8 mouse cellular contexts compared by ENCODE assay signal in genomic region chr4:118543592-118544260, GRCm38 (mm10). TPM values are rescaled to one million over a fixed set of nuclear protein-coding genes. Genes with fewer than 3 reads are reported as not detected.
DNase-seq lines count a peak whose midpoint lies in the region; ATAC-seq and TF ChIP-seq lines count a peak whose summit lies in the region.

Gene Tmem125 (minus strand): TSS chr4:118544044.

- peak within 1 kb of the TSS; percentile 78 for H3K27ac ChIP-seq in layer of hippocampus, adult 2 months
- H3K27ac ChIP-seq in heart, embryonic 13.5 days (replicated peaks), result no peak within 1 kb of the TSS
- H3K27ac ChIP-seq in kidney, embryonic 14.5 days (ENCODE audit: low read depth, low read length), result peak within 1 kb of the TSS; percentile 38
- peak within 1 kb of the TSS; percentile 92 for H3K27ac ChIP-seq in lung, embryonic 16.5 days (ENCODE audit: low read length)

- no peaks in the 10 kb centered on the region for H3K36me3 ChIP-seq in heart, embryonic 13.5 days
- no peaks in the 10 kb centered on the region for H3K36me3 ChIP-seq in kidney, embryonic 14.5 days (ENCODE audit: control insufficient read depth, insufficient read depth, low read length)
- no peaks in the 10 kb centered on the region for H3K36me3 ChIP-seq in lung, embryonic 16.5 days (ENCODE audit: control insufficient read depth, insufficient read depth, low read length)

- H3K4me2 ChIP-seq in heart, embryonic 13.5 days, result peak within 1 kb of the TSS; percentile 76
- H3K4me2 ChIP-seq in kidney, embryonic 14.5 days (replicated peaks; ENCODE audit: low read depth, low read length), result peak within 1 kb of the TSS; percentile 53
- H3K4me2 ChIP-seq in lung, embryonic 16.5 days (ENCODE audit: low read depth, low read length), result peak within 1 kb of the TSS; percentile 60

- DNase-seq in layer of hippocampus, adult 2 months (ENCODE audit: low spot score in 2 of 2), result peak in 1 of 2 experiments; percentile 26
- no peak for DNase-seq in layer of hippocampus, adult 9-10 months (ENCODE audit: low spot score)
- DNase-seq in c-Kit-positive CD71-positive TER-119-positive erythroid progenitor cells, embryonic 14.5 days (ENCODE audit: low spot score), result peak; percentile 16
- peak; percentile 75 for DNase-seq in ovary, postnatal 36 days (ENCODE audit: low spot score)
- DNase-seq in spleen, postnatal 10 days (ENCODE audit: low spot score in 2 of 2), result no peak

- ATAC-seq in heart, embryonic 13.5 days (ENCODE audit: extremely low read depth, insufficient number of reproducible peaks, low FRiP score, low TSS enrichment), result peak; percentile 75
- ATAC-seq in kidney, embryonic 14.5 days (ENCODE audit: low FRiP score, low TSS enrichment), result peak; percentile 80
- ATAC-seq in lung, embryonic 16.5 days (ENCODE audit: low read depth), result peak; percentile 93

- peak within 1 kb of the TSS; percentile 69 for H3K9ac ChIP-seq in heart, embryonic 13.5 days
- H3K9ac ChIP-seq in kidney, embryonic 14.5 days (ENCODE audit: low read depth, low read length), result peak within 1 kb of the TSS; percentile 32; the same call in 1 of the 2 replicates
- peak within 1 kb of the TSS; percentile 50 for H3K9ac ChIP-seq in lung, embryonic 16.5 days (ENCODE audit: low read length)

- H3K27me3 ChIP-seq in heart, embryonic 13.5 days (replicated peaks), result peaks cover 27% of the 10 kb centered on the region
- H3K27me3 ChIP-seq in kidney, embryonic 14.5 days (ENCODE audit: control insufficient read depth, insufficient read depth, low read length), result no peaks in the 10 kb centered on the region
- no peaks in the 10 kb centered on the region for H3K27me3 ChIP-seq in lung, embryonic 16.5 days (ENCODE audit: control insufficient read depth, insufficient read depth, low read depth, low read length)

- H3K4me1 ChIP-seq in heart, embryonic 13.5 days, result peaks cover 18% of the 10 kb centered on the region
- 0 out of 2 replicates have a peak, but pooled peaks cover 4% of the 10 kb centered on the region for H3K4me1 ChIP-seq in kidney, embryonic 14.5 days (ENCODE audit: control insufficient read depth, insufficient read depth, low read length)
- H3K4me1 ChIP-seq in lung, embryonic 16.5 days (replicated peaks; ENCODE audit: control insufficient read depth, insufficient read depth, low read length), result 0 out of 2 replicates have a peak, but pooled peaks cover 2% of the 10 kb centered on the region

- no peaks in the 10 kb centered on the region; the same call in 1 of the 2 replicates for H3K9me3 ChIP-seq in heart, embryonic 13.5 days
- no peaks in the 10 kb centered on the region for H3K9me3 ChIP-seq in kidney, embryonic 14.5 days (ENCODE audit: control insufficient read depth, low read length)
- no peaks in the 10 kb centered on the region for H3K9me3 ChIP-seq in lung, embryonic 16.5 days (ENCODE audit: control insufficient read depth, low read length)

- H3K4me3 ChIP-seq in layer of hippocampus, adult 2 months, result peak within 1 kb of the TSS; percentile 20
- H3K4me3 ChIP-seq in heart, embryonic 13.5 days, result peak within 1 kb of the TSS; percentile 50
- peak within 1 kb of the TSS; percentile 34 for H3K4me3 ChIP-seq in kidney, embryonic 14.5 days (ENCODE audit: low read length)
- H3K4me3 ChIP-seq in lung, embryonic 16.5 days (ENCODE audit: low read length), result peak within 1 kb of the TSS; percentile 45

- 1% methylated on average over 24 of the region's 24 CpGs for WGBS in heart, embryonic 13.5 days
- WGBS in kidney, embryonic 14.5 days, result 1% methylated on average over 24 of the region's 24 CpGs
- WGBS in lung, embryonic 16.5 days, result under 1% methylated on average over 24 of the region's 24 CpGs

- TF ChIP-seq CTCF in layer of hippocampus, adult 2 months (conservative IDR thresholded peaks at IDR 0.05), result no peak

RNA-seq across cellular contexts. Expression of gene Tmem125, which starts in this region (rescaled TPM):
- 1 to 10 TPM; 5.7 to 6.1 TPM for total RNA-seq in layer of hippocampus, adult 2 months (2021)
- polyA plus RNA-seq in heart, embryonic 13.5 days (2015; fragmentation: Nextera tagmentation; extraction: Ambion mirVana), result 0.24 and 0.43 TPM in 2 replicates
- polyA plus RNA-seq in kidney, embryonic 14.5 days (2014; fragmentation: Nextera tagmentation; extraction: Ambion mirVana), result 3.2 and 4.1 TPM in 2 replicates
- polyA plus RNA-seq in lung, embryonic 16.5 days (2015; fragmentation: Nextera tagmentation; extraction: Ambion mirVana), result 8.0 and 8.4 TPM in 2 replicates

Comparison
In these comparisons a context has a peak if more than half of its experiments do, and no peak if none do; other contexts are left out.
1. Peak in ATAC-seq, H3K4me3 ChIP-seq, H3K9ac ChIP-seq and H3K4me2 ChIP-seq in heart, embryonic 13.5 days; RNA of the gene not detected or under 1 TPM.
2. DNase-seq: peak in c-Kit-positive CD71-positive TER-119-positive erythroid progenitor cells, embryonic 14.5 days (single experiment) and ovary, postnatal 36 days (single experiment); none in layer of hippocampus, adult 9-10 months (single experiment) and spleen, postnatal 10 days (0 of 2).
3. Peak in every context shown above with its lines, with median percentiles within 50 percentile points of each other: H3K4me3 ChIP-seq, ATAC-seq, H3K4me2 ChIP-seq and H3K9ac ChIP-seq.